In the genomic region with DNA sequence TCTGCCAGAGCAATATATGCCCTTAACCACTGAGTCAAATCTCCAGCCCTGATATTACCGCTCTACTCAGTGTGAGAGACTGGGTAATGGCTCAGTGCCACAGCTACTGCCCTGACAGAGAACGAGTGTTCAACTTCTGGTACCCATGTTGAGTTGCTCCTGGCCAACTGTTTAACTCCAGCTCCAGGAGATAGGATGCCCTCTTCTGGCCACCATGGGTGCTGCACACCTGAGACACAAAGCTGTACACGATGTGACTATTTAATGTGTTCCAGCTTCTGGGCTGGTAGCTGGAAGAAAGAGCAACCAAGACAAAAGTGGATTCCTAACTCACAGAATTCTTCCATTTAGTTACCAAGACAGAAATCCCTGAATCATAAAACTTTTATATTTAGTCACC, we compare ENCODE assay signal across 8 mouse cellular contexts. TPM values are rescaled to one million over a fixed set of nuclear protein-coding genes. Genes with fewer than 3 reads are reported as not detected.
DNase-seq lines count a peak whose midpoint lies in the region.

No protein-coding gene starts in this region.

- peak; percentile 40 to 42 for DNase-seq in cerebellum, postnatal 10 days
- DNase-seq in cerebellum, adult 9-11 months: no peak
- DNase-seq in 3T3-L1 (ENCODE audit: low read depth, low spot score): peak; percentile 57
- peak; percentile 41 to 60 for DNase-seq in adrenal gland, postnatal 36 days
- peak; percentile 58 for DNase-seq in lung, postnatal 36 days
- DNase-seq in ovary, postnatal 36 days (ENCODE audit: low spot score): no peak
- no peak for DNase-seq in layer of hippocampus, adult 9-11 months
- no peak for DNase-seq in layer of hippocampus, adult 18-20 months (ENCODE audit: low spot score in 2 of 2)

RNA-seq across cellular contexts. Expression of a gene that starts 2.4 kb away (rescaled TPM):
- 100 to 1,000 TPM in 1 of 2 experiments, 10 to 100 TPM in 1; 86.6 to 187 TPM for total RNA-seq in adrenal gland, postnatal 36 days (2021)
- total RNA-seq in layer of hippocampus, adult 18-20 months (2021): 1 to 10 TPM; 6.1 to 8.1 TPM

RNA-seq across cellular contexts. Expression of a gene that starts 4.7 kb away (rescaled TPM):
- 10 to 100 TPM; 79.2 to 80.0 TPM for total RNA-seq in adrenal gland, postnatal 36 days (2021)
- total RNA-seq in layer of hippocampus, adult 18-20 months (2021): 10 to 100 TPM; 38.5 to 39.9 TPM

RNA-seq across cellular contexts. Expression of a gene that starts 40.0 kb away (rescaled TPM):
- under 1 TPM; 0.89 to 0.92 TPM for total RNA-seq in adrenal gland, postnatal 36 days (2021)
- total RNA-seq in layer of hippocampus, adult 18-20 months (2021): not detected

RNA-seq across cellular contexts. Expression of a gene that starts 56.9 kb away (rescaled TPM):
- total RNA-seq in adrenal gland, postnatal 36 days (2021): not detected
- not detected for total RNA-seq in layer of hippocampus, adult 18-20 months (2021)

RNA-seq across cellular contexts. Expression of a gene that starts 56.9 kb away (rescaled TPM):
- total RNA-seq in adrenal gland, postnatal 36 days (2021): not detected
- not detected for total RNA-seq in layer of hippocampus, adult 18-20 months (2021)

Comparison
In these comparisons a context has a peak if more than half of its experiments do, and no peak if none do; other contexts are left out.
1. DNase-seq: peak in cerebellum, postnatal 10 days (2 of 2), 3T3-L1 (single experiment), adrenal gland, postnatal 36 days (2 of 2) and lung, postnatal 36 days (single experiment); none in cerebellum, adult 9-11 months (single experiment), ovary, postnatal 36 days (single experiment), layer of hippocampus, adult 9-11 months (single experiment) and layer of hippocampus, adult 18-20 months (0 of 2).
2. RNA of a gene that starts 2.4 kb away (total RNA-seq): 86.6 to 187 TPM in adrenal gland, postnatal 36 days; 6.1 to 8.1 TPM in layer of hippocampus, adult 18-20 months; every median in the first group is over 4 times any median in the second.